Mouse (Mus musculus) liver, adult 2 months (tissue): Measurements from ENCODE around the gene Fam92b.

ENCODE experiments used
- CTCF ChIP-seq: fragments of 200-500 bp; IDR thresholded peaks from 2 replicates; pipeline ENCODE4 v1.5.1; 2011; ENCODE audit warnings: low read depth, low read length, control low read depth
- POLR2A ChIP-seq: fragments of 200-500 bp; IDR thresholded peaks from 2 replicates; pipeline ENCODE4 v1.6.1; 2011; ENCODE audit warnings: low read length, control low read depth; ENCODE audit not compliant: insufficient read depth; ENCODE audit errors: extremely low read depth

- TF ChIP-seq CTCF = no peak
- no peak for TF ChIP-seq POLR2A
Measured at GRCm38 (mm10) chr8:120133169-120133568, 44.1 kb downstream of the Fam92b start.
